Comparison of ENCODE assay signal across 11 mouse cellular contexts in genomic region chr9:31577066-31577465, GRCm38 (mm10).
DNase-seq lines count a peak whose midpoint lies in the region; ATAC-seq and TF ChIP-seq lines count a peak whose summit lies in the region.
"Had no signal": no experiment of that assay in that cellular context is flagged by ENCODE, and none has a peak within 500 bp of the region (broad histone marks: within the 10 kb centered on the region; RNA-seq: fewer than 3 reads in every experiment).

No protein-coding gene starts in this region.

- no peaks in the 10 kb centered on the region for H3K36me3 ChIP-seq in limb, embryonic 14.5 days (ENCODE audit: control insufficient read depth, insufficient read depth, low read length)
- no peaks in the 10 kb centered on the region for H3K36me3 ChIP-seq in limb, embryonic 10.5 days
- no peaks in the 10 kb centered on the region for H3K36me3 ChIP-seq in forebrain, embryonic 15.5 days
- H3K36me3 ChIP-seq: G1E; heart, embryonic 15.5 days; neural tube, embryonic 12.5 days had no signal

- peak; percentile 23 to 25 for DNase-seq in frontal cortex, postnatal 36 days (ENCODE audit: low spot score in 2 of 2)
- no peak for DNase-seq in frontal cortex, postnatal 10 days (ENCODE audit: low spot score in 2 of 2)
- peak; percentile 70 for DNase-seq in limb, embryonic 14.5 days (ENCODE audit: low spot score)
- no peak for DNase-seq in limb, embryonic 10.5 days (ENCODE audit: low spot score)
- peak; percentile 39 for DNase-seq in R1 (ENCODE audit: low read depth, low spot score)
- DNase-seq in mesoderm, embryonic 11.5 days (ENCODE audit: low read depth, low spot score): peak; percentile 31
- DNase-seq in urinary bladder, adult 2 months (ENCODE audit: low spot score): no peak

- no peak overlapping the region for H3K27ac ChIP-seq in limb, embryonic 14.5 days (replicated peaks; ENCODE audit: low read depth, low read length)
- H3K27ac ChIP-seq in limb, embryonic 10.5 days: no peak overlapping the region
- H3K27ac ChIP-seq in forebrain, embryonic 15.5 days (replicated peaks): no peak overlapping the region
- H3K27ac ChIP-seq: heart, embryonic 15.5 days; neural tube, embryonic 12.5 days had no signal

- no peaks in the 10 kb centered on the region for H3K4me1 ChIP-seq in limb, embryonic 14.5 days (ENCODE audit: control insufficient read depth, insufficient read depth, low read length)
- H3K4me1 ChIP-seq in limb, embryonic 10.5 days: 0 out of 2 replicates have a peak, but pooled peaks cover 3% of the 10 kb centered on the region
- H3K4me1 ChIP-seq in forebrain, embryonic 15.5 days: no peaks in the 10 kb centered on the region
- H3K4me1 ChIP-seq: heart, embryonic 15.5 days; neural tube, embryonic 12.5 days had no signal

- no peak overlapping the region for H3K9ac ChIP-seq in limb, embryonic 14.5 days (ENCODE audit: low read depth, low read length, severe bottlenecking)
- no peak overlapping the region for H3K9ac ChIP-seq in forebrain, embryonic 15.5 days (replicated peaks)
- H3K9ac ChIP-seq: heart, embryonic 15.5 days; neural tube, embryonic 12.5 days had no signal

- H3K9me3 ChIP-seq in limb, embryonic 14.5 days (ENCODE audit: control insufficient read depth, low read length): 0 out of 2 replicates have a peak, but pooled peaks cover 4% of the 10 kb centered on the region
- no peaks in the 10 kb centered on the region for H3K9me3 ChIP-seq in limb, embryonic 10.5 days (replicated peaks)
- no peaks in the 10 kb centered on the region for H3K9me3 ChIP-seq in forebrain, embryonic 15.5 days
- H3K9me3 ChIP-seq: G1E; heart, embryonic 15.5 days; neural tube, embryonic 12.5 days had no signal

- H3K4me2 ChIP-seq in limb, embryonic 14.5 days (replicated peaks; ENCODE audit: low read depth, low read length, severe bottlenecking): no peak overlapping the region
- H3K4me2 ChIP-seq in forebrain, embryonic 15.5 days (replicated peaks): no peak overlapping the region
- H3K4me2 ChIP-seq: heart, embryonic 15.5 days; neural tube, embryonic 12.5 days had no signal

- WGBS in limb, embryonic 14.5 days: 44% methylated on average over 7 of the region's 7 CpGs
- 77% methylated on average over 7 of the region's 7 CpGs for WGBS in limb, embryonic 10.5 days
- WGBS in forebrain, embryonic 15.5 days: 78% methylated on average over 7 of the region's 7 CpGs

- H3K4me3 ChIP-seq in limb, embryonic 14.5 days (replicated peaks; ENCODE audit: low read length): no peak overlapping the region
- no peak overlapping the region for H3K4me3 ChIP-seq in limb, embryonic 10.5 days
- H3K4me3 ChIP-seq in forebrain, embryonic 15.5 days: no peak overlapping the region
- H3K4me3 ChIP-seq: heart, embryonic 15.5 days; neural tube, embryonic 12.5 days had no signal

- ATAC-seq in limb, embryonic 14.5 days (ENCODE audit: low FRiP score, low read depth): no peak
- no peak for ATAC-seq in forebrain, embryonic 15.5 days (replicated peaks)

- H3K27me3 ChIP-seq in limb, embryonic 14.5 days (ENCODE audit: control insufficient read depth, insufficient read depth, low read length): no peaks in the 10 kb centered on the region
- H3K27me3 ChIP-seq in limb, embryonic 10.5 days (ENCODE audit: low read depth, poor library complexity, severe bottlenecking): no peaks in the 10 kb centered on the region
- H3K27me3 ChIP-seq in forebrain, embryonic 15.5 days: no peaks in the 10 kb centered on the region
- H3K27me3 ChIP-seq: neural tube, embryonic 12.5 days had no signal

- no peak for TF ChIP-seq POLR2A in limb, embryonic 14.5 days (IDR thresholded peaks at IDR 0.05; ENCODE audit: borderline replicate concordance, extremely low read depth, insufficient read depth, insufficient read length)

Comparison
In these comparisons a context has a peak if more than half of its experiments do, and no peak if none do; other contexts are left out.
1. DNase-seq: peak in frontal cortex, postnatal 36 days (2 of 2), limb, embryonic 14.5 days (single experiment), R1 (single experiment) and mesoderm, embryonic 11.5 days (single experiment); none in frontal cortex, postnatal 10 days (0 of 2), limb, embryonic 10.5 days (single experiment) and urinary bladder, adult 2 months (single experiment).